ENCODE assay signal across 26 mouse cellular contexts in the genomic region with DNA sequence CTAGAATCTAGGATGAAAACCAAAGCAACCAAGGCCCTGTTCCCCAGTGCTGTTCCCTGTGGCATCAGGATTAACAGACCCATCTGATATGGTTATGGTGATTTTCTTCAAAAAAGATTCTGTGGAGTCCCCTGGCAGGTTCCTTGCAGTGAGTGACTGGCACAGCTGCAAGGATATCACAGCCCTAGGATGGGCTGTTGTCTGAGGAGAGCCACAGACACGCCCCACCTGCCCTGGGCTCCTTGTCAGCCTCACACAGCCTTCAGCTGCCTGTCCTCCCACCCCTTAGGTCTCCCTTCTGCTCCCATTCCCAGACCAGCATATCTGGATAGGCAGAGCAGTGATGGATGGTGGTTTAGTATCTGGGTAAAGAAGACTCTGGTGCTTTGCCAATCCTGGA. TPM values are rescaled to one million over a fixed set of nuclear protein-coding genes. Genes with fewer than 3 reads are reported as not detected.
"Had no signal": no experiment of that assay in that cellular context is flagged by ENCODE, and none has a peak within 500 bp of the region (broad histone marks: within the 10 kb centered on the region; RNA-seq: fewer than 3 reads in every experiment).

No protein-coding gene starts in this region.

- DNase-seq: liver, embryonic 13.5 days; liver, postnatal 0 days; lung, adult 2 months; lung, postnatal 14 days; lung, postnatal 36 days; right cerebral cortex, adult 18-20 months; right cerebral cortex, postnatal 25 days; right cerebral cortex, postnatal 4 days; spleen, adult 18-20 months; thymus, adult 2 months; thymus, postnatal 25 days; thymus, postnatal 4 days had no signal

- H3K27me3 ChIP-seq: liver, embryonic 13.5 days; liver, embryonic 15.5 days; lung, embryonic 15.5 days; megakaryocyte, embryonic 14.5 days; midbrain, embryonic 12.5 days; neural tube, embryonic 12.5 days; neural tube, embryonic 15.5 days had no signal

- H3K4me1 ChIP-seq: liver, embryonic 13.5 days; liver, embryonic 15.5 days; lung, embryonic 15.5 days had no signal

- ATAC-seq: liver, postnatal 0 days; lung, postnatal 0 days had no signal

- H3K4me2 ChIP-seq: liver, embryonic 13.5 days; liver, embryonic 15.5 days; lung, embryonic 15.5 days; midbrain, embryonic 12.5 days; neural tube, embryonic 12.5 days; neural tube, embryonic 15.5 days had no signal

- H3K36me3 ChIP-seq: liver, embryonic 15.5 days had no signal

- H3K9me3 ChIP-seq: liver, embryonic 13.5 days; liver, embryonic 15.5 days; lung, embryonic 15.5 days; megakaryocyte, embryonic 14.5 days; midbrain, embryonic 12.5 days; neural tube, embryonic 12.5 days; neural tube, embryonic 15.5 days had no signal

- H3K4me3 ChIP-seq: liver, embryonic 13.5 days; liver, embryonic 15.5 days; lung, embryonic 15.5 days; megakaryocyte, embryonic 14.5 days; midbrain, embryonic 12.5 days; neural tube, embryonic 12.5 days; neural tube, embryonic 15.5 days had no signal

- H3K27ac ChIP-seq: liver, embryonic 13.5 days; liver, embryonic 15.5 days; lung, embryonic 15.5 days; macrophage; midbrain, embryonic 12.5 days; neural tube, embryonic 12.5 days had no signal

- H3K9ac ChIP-seq: liver, embryonic 13.5 days; liver, embryonic 15.5 days; liver, postnatal 0 days; lung, embryonic 15.5 days; midbrain, embryonic 12.5 days; neural tube, embryonic 12.5 days; neural tube, embryonic 15.5 days had no signal

RNA-seq across cellular contexts. Expression of gene Alppl2, which starts 39.0 kb away (rescaled TPM):
- total RNA-seq: megakaryocyte progenitor cell, adult 5-6 weeks; monocyte, adult 5-6 weeks had no signal
- polyA plus RNA-seq: liver, embryonic 13.5 days; liver, embryonic 15.5 days; liver, postnatal 0 days; lung, embryonic 15.5 days; macrophage; midbrain, embryonic 12.5 days; midbrain, embryonic 16.5 days; neural tube, embryonic 12.5 days; neural tube, embryonic 15.5 days; stomach, embryonic 14.5 days; stomach, embryonic 16.5 days; urinary bladder, adult 2 months had no signal

RNA-seq across cellular contexts. Expression of gene Alpi, which starts 50.7 kb away (rescaled TPM):
- total RNA-seq: megakaryocyte progenitor cell, adult 5-6 weeks; monocyte, adult 5-6 weeks had no signal
- polyA plus RNA-seq: liver, embryonic 13.5 days; liver, postnatal 0 days; lung, adult 2 months; lung, postnatal 0 days; macrophage; midbrain, embryonic 12.5 days; midbrain, embryonic 16.5 days; neural tube, embryonic 12.5 days; neural tube, embryonic 15.5 days had no signal
